Mouse (Mus musculus): Measurements from ENCODE around the gene Det1. TPM values are rescaled to one million over a fixed set of nuclear protein-coding genes. Genes with fewer than 3 reads are reported as not detected.
A peak's percentile ranks its signal among the peaks of the same experiment; 100 is the strongest.

The Det1 gene
- polyA plus RNA-seq, 1 experiment from 2014 or later, result 9.5 TPM

Small RNA genes within 50 kb of the gene (microRNA-seq; reads per million reads assigned to microRNA genes)
- gene Mir7-2, result 4.0 reads per million, percentile 14 among the genes with 10 or more reads in this experiment

Other genes with a start within 250 kb of the Det1 start
- gene Ntrk3, start 109.3 kb downstream of the Det1 start, polyA plus RNA-seq (2015; fragmentation: Nextera tagmentation; extraction: Ambion mirVana), result 1.6 and 2.9 TPM in 2 replicates
- gene Mrps11, start 64.1 kb downstream of the Det1 start, polyA plus RNA-seq (2015; fragmentation: Nextera tagmentation; extraction: Ambion mirVana), result 48.0 and 53.9 TPM in 2 replicates
- gene Mrpl46, start 63.7 kb downstream of the Det1 start, polyA plus RNA-seq (2015; fragmentation: Nextera tagmentation; extraction: Ambion mirVana), result 53.1 and 56.4 TPM in 2 replicates
- 26.8 and 32.9 TPM in 2 replicates for gene Aen, start 48.6 kb upstream of the Det1 start, polyA plus RNA-seq (2015; fragmentation: Nextera tagmentation; extraction: Ambion mirVana)
- gene Isg20, start 66.2 kb upstream of the Det1 start, polyA plus RNA-seq (2015; fragmentation: Nextera tagmentation; extraction: Ambion mirVana), result 12.7 and 18.3 TPM in 2 replicates
- gene Acan, start 206.2 kb upstream of the Det1 start, polyA plus RNA-seq (2015; fragmentation: Nextera tagmentation; extraction: Ambion mirVana), result 2.7 and 4.7 TPM in 2 replicates

Data from heart, embryonic 15.5 days (tissue).